9 mouse cellular contexts compared by ENCODE assay signal in genomic region chr10:112203463-112203862, GRCm38 (mm10). TPM values are rescaled to one million over a fixed set of nuclear protein-coding genes. Genes with fewer than 3 reads are reported as not detected.
DNase-seq lines count a peak whose midpoint lies in the region; ATAC-seq and TF ChIP-seq lines count a peak whose summit lies in the region.
"Had no signal": no experiment of that assay in that cellular context is flagged by ENCODE, and none has a peak within 500 bp of the region (broad histone marks: within the 10 kb centered on the region; RNA-seq: fewer than 3 reads in every experiment).

No protein-coding gene starts in this region.

- H3K4me3 ChIP-seq in kidney, embryonic 14.5 days (ENCODE audit: low read length), result no peak overlapping the region
- no peak overlapping the region for H3K4me3 ChIP-seq in hindbrain, postnatal 0 days (ENCODE audit: low read length)
- H3K4me3 ChIP-seq: liver, embryonic 15.5 days had no signal

- H3K27ac ChIP-seq in kidney, embryonic 14.5 days (ENCODE audit: low read depth, low read length), result no peak overlapping the region
- no peak overlapping the region for H3K27ac ChIP-seq in hindbrain, postnatal 0 days
- H3K27ac ChIP-seq: liver, embryonic 15.5 days had no signal

- H3K36me3 ChIP-seq in kidney, embryonic 14.5 days (ENCODE audit: control insufficient read depth, insufficient read depth, low read length), result no peaks in the 10 kb centered on the region
- H3K36me3 ChIP-seq in hindbrain, postnatal 0 days (ENCODE audit: insufficient read depth, low read length), result no peaks in the 10 kb centered on the region
- H3K36me3 ChIP-seq: liver, embryonic 15.5 days had no signal

- no peak overlapping the region for H3K4me2 ChIP-seq in kidney, embryonic 14.5 days (replicated peaks; ENCODE audit: low read depth, low read length)
- H3K4me2 ChIP-seq in hindbrain, postnatal 0 days (ENCODE audit: low read depth, low read length), result no peak overlapping the region
- H3K4me2 ChIP-seq: liver, embryonic 15.5 days had no signal

- ATAC-seq in kidney, embryonic 14.5 days (ENCODE audit: low FRiP score, low TSS enrichment), result no peak
- ATAC-seq in hindbrain, postnatal 0 days, result peak; percentile 81
- no peak for ATAC-seq in megakaryocyte, adult 5-6 weeks (ENCODE audit: poor library complexity, severe bottlenecking)

- peak; percentile 4 to 21 for DNase-seq in kidney, adult 8-10 months
- peak; percentile 48 for DNase-seq in embryo, embryonic 11 days
- DNase-seq in hindbrain, postnatal 0 days (ENCODE audit: low spot score), result peak; percentile 88
- DNase-seq in left cerebral cortex, postnatal 4 days, result peak; percentile 46
- peak; percentile 34 for DNase-seq in right cerebral cortex, postnatal 25 days
- no peak for DNase-seq in spleen, postnatal 4 days (ENCODE audit: low spot score in 2 of 2)

- H3K9ac ChIP-seq in kidney, embryonic 14.5 days (ENCODE audit: low read depth, low read length), result no peak overlapping the region
- H3K9ac ChIP-seq in hindbrain, postnatal 0 days (replicated peaks; ENCODE audit: low read length), result no peak overlapping the region
- H3K9ac ChIP-seq: liver, embryonic 15.5 days had no signal

- 56% methylated on average over 2 of the region's 2 CpGs for WGBS in kidney, embryonic 14.5 days
- WGBS in hindbrain, postnatal 0 days, result 38% methylated on average over 2 of the region's 2 CpGs

- intact Hi-C loops in left cerebral cortex, postnatal 4 days (cut with DNase I), result loop anchor here (5.0 to 10.0 kb wide), 2 partner anchors 544 to 601 kb away; no protein-coding TSS in a partner anchor

- H3K27me3 ChIP-seq in kidney, embryonic 14.5 days (ENCODE audit: control insufficient read depth, insufficient read depth, low read length), result no peaks in the 10 kb centered on the region
- H3K27me3 ChIP-seq in hindbrain, postnatal 0 days (ENCODE audit: insufficient read depth, low read length), result no peaks in the 10 kb centered on the region
- H3K27me3 ChIP-seq: liver, embryonic 15.5 days had no signal

- H3K4me1 ChIP-seq in kidney, embryonic 14.5 days (ENCODE audit: control insufficient read depth, insufficient read depth, low read length), result no peaks in the 10 kb centered on the region
- H3K4me1 ChIP-seq in hindbrain, postnatal 0 days (ENCODE audit: insufficient read depth, low read length), result no peaks in the 10 kb centered on the region
- H3K4me1 ChIP-seq: liver, embryonic 15.5 days had no signal

- peak; percentile 89 for TF ChIP-seq CTCF in hindbrain, postnatal 0 days (IDR thresholded peaks at IDR 0.05; ENCODE audit: low read depth)

- no peaks in the 10 kb centered on the region for H3K9me3 ChIP-seq in kidney, embryonic 14.5 days (ENCODE audit: control insufficient read depth, low read length)
- H3K9me3 ChIP-seq in hindbrain, postnatal 0 days (ENCODE audit: low read length), result no peaks in the 10 kb centered on the region
- H3K9me3 ChIP-seq: liver, embryonic 15.5 days had no signal

RNA-seq across cellular contexts. Expression of gene Caps2, which starts 40.0 kb away (rescaled TPM):
- polyA plus RNA-seq in kidney, embryonic 14.5 days (2014; fragmentation: Nextera tagmentation; extraction: Ambion mirVana), result 0.77 and 0.95 TPM in 2 replicates
- total RNA-seq in hindbrain, postnatal 0 days (2014; rRNA removed), result 0.37 TPM in 1 of 2 replicates, not detected in the other
- 0.55 and 0.64 TPM in 2 replicates for polyA plus RNA-seq in hindbrain, postnatal 0 days (2015; fragmentation: Nextera tagmentation; extraction: Ambion mirVana)
- 1 to 10 TPM in 1 of 2 experiments, under 1 TPM in 1; 0.48 to 1.0 TPM for total RNA-seq in left cerebral cortex, postnatal 4 days (2021)
- not detected in 2 replicates for total RNA-seq in megakaryocyte, adult 5-6 weeks (2015)
- not detected in 2 replicates for total RNA-seq in megakaryocyte, adult 5-6 weeks (2017)
- polyA plus RNA-seq: liver, embryonic 15.5 days had no signal

RNA-seq across cellular contexts. Expression of gene Glipr1l3, which starts 43.3 kb away (rescaled TPM):
- not detected in 2 replicates for polyA plus RNA-seq in kidney, embryonic 14.5 days (2014; fragmentation: Nextera tagmentation; extraction: Ambion mirVana)
- not detected in 2 replicates for total RNA-seq in hindbrain, postnatal 0 days (2014; rRNA removed)
- polyA plus RNA-seq in hindbrain, postnatal 0 days (2015; fragmentation: Nextera tagmentation; extraction: Ambion mirVana), result 0.28 and 0.88 TPM in 2 replicates
- not detected for total RNA-seq in left cerebral cortex, postnatal 4 days (2021)
- not detected in 2 replicates for total RNA-seq in megakaryocyte, adult 5-6 weeks (2015)
- not detected in 2 replicates for total RNA-seq in megakaryocyte, adult 5-6 weeks (2017)
- polyA plus RNA-seq: liver, embryonic 15.5 days had no signal

Comparison
In these comparisons a context has a peak if more than half of its experiments do, and no peak if none do; other contexts are left out.
1. DNase-seq: peak in kidney, adult 8-10 months (2 of 2), embryo, embryonic 11 days (single experiment), hindbrain, postnatal 0 days (single experiment), left cerebral cortex, postnatal 4 days (single experiment) and right cerebral cortex, postnatal 25 days (single experiment); none in spleen, postnatal 4 days (0 of 2).